Mouse (Mus musculus) limb, embryonic 15.5 days (tissue): ENCODE measurements around the gene Lgmn. TPM values are rescaled to one million over a fixed set of nuclear protein-coding genes. Genes with fewer than 3 reads are reported as not detected.

Experiments
- ATAC-seq: fragments of 200-750 bp; cut with Nextera tagmentation; 2 replicates; pipeline ENCODE4 v1.8.0; 2017; ENCODE audit warnings: low read depth, moderate TSS enrichment; ENCODE audit not compliant: insufficient number of reproducible peaks, low FRiP score, low TSS enrichment
- H3K27ac ChIP-seq: fragments of 300-500 bp; sonication (generic); 2 replicates; pipeline ENCODE4 v1.5.1; 2015; ENCODE audit warnings: moderate library complexity, mild to moderate bottlenecking, inconsistent platforms
- H3K27me3 ChIP-seq: fragments of 300-500 bp; sonication (generic); 2 replicates; pipeline ENCODE4 v1.6.1; 2015; ENCODE audit warnings: inconsistent platforms
- H3K36me3 ChIP-seq: fragments of 300-500 bp; sonication (generic); 2 replicates; pipeline ENCODE4 v1.6.1; 2015; ENCODE audit warnings: inconsistent platforms
- H3K4me1 ChIP-seq: fragments of 300-500 bp; sonication (generic); 2 replicates; pipeline ENCODE4 v1.6.1; 2015; ENCODE audit warnings: inconsistent platforms
- H3K4me2 ChIP-seq: fragments of 300-500 bp; sonication (generic); 2 replicates; pipeline ENCODE4 v1.6.1; 2015; ENCODE audit warnings: mild to moderate bottlenecking, inconsistent platforms
- H3K4me3 ChIP-seq: fragments of 300-500 bp; sonication (generic); 2 replicates; pipeline ENCODE4 v1.5.1; 2015; ENCODE audit warnings: mild to moderate bottlenecking, inconsistent platforms
- H3K9ac ChIP-seq: fragments of 300-500 bp; sonication (generic); 2 replicates; pipeline ENCODE4 v1.6.1; 2015; ENCODE audit warnings: inconsistent platforms
- H3K9me3 ChIP-seq: fragments of 300-500 bp; sonication (generic); 2 replicates; pipeline ENCODE4 v1.6.1; 2016; ENCODE audit warnings: inconsistent platforms
- WGBS: fragments of 180-500 bp; shearing (Covaris S2); methylation state at CpG from one replicate; pipeline ENCODE4 v1.1.7; 2015; 5-methylcytosine and 5-hydroxymethylcytosine counted together
- polyA plus RNA-seq: library from polyadenylated mRNA; unstranded; fragments of >200 nt; fragmentation: Nextera tagmentation; extraction: Ambion mirVana; gene quantifications from 2 replicates; pipeline ENCODE4 v1.2.1, GENCODE M21; 2015

Gene Lgmn
- polyA plus RNA-seq, 1 experiment from 2014 or later: 90.4 TPM

DNA sequence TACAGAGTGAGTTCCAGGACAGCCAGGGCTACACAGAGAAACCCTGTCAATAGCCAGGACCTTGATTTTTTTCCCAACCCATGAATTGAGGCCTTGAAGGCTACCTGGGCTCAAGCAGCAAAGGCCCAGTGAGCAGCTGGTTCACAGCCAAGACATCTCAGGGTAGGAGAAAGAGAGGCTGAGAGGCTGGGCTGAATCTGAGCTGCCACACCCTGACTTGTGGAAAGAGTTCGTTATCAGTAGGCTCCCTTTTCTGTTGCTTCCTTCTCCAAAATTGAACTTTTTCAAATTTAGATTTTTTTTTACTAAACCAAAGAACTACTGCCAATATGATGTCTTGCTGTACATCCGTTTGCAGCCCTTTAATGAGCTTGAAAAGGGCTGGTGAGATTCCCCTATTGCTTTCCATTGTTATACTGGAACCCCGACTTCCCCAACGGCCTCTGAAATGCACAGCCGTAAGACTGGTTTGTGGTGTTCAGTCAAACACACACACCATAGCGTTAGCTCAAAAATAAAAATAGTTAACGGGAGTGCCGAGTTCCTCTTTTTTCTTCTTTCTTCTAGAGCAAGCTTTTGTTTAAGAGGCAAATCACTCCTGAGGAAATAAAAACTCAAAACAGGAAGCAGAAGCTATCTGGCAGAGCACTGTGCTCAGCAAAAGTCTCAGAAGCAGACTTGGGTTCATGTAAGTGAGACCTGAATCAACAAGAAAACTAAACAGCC, 11.7 kb upstream of the Lgmn start:
- Histone ChIP-seq H3K9ac (no peak overlapping the region), H3K27me3 (no peaks in the 10 kb centered on the region), H3K36me3 (no peaks in the 10 kb centered on the region), H3K4me3 (no peak overlapping the region), H3K4me1 (peaks cover 6% of the 10 kb centered on the region; the same call in 1 of the 2 replicates), H3K4me2 (no peak overlapping the region), H3K9me3 (no peaks in the 10 kb centered on the region), H3K27ac (no peak overlapping the region)
- ATAC-seq: no peak
- 66% methylated on average over 8 of the region's 8 CpGs for WGBS

- no peaks in the 10 kb centered on the region for H3K27me3 ChIP-seq
- H3K4me2 ChIP-seq: no peak overlapping the region
- H3K4me3 ChIP-seq: no peak overlapping the region
- no peak for ATAC-seq
- 0 out of 2 replicates have a peak overlapping the region, but pooled peaks have one; percentile 47 for H3K27ac ChIP-seq
- peaks cover 6% of the 10 kb centered on the region; the same call in 1 of the 2 replicates for H3K4me1 ChIP-seq
- H3K9ac ChIP-seq: no peak overlapping the region
- no peaks in the 10 kb centered on the region for H3K9me3 ChIP-seq
- 46% methylated on average over 10 of the region's 10 CpGs for WGBS
- no peaks in the 10 kb centered on the region for H3K36me3 ChIP-seq
Observed at GRCm38 (mm10) chr12:102450437-102450836, 10.8 kb upstream of the Lgmn start.

GRCm38 (mm10) chr12:102445436-102445835, 5.8 kb upstream of the Lgmn start:
- H3K4me2 ChIP-seq: no peak overlapping the region
- 66% methylated on average over 4 of the region's 4 CpGs for whole genome bisulfite sequencing
- no peak for ATAC-seq

DNA sequence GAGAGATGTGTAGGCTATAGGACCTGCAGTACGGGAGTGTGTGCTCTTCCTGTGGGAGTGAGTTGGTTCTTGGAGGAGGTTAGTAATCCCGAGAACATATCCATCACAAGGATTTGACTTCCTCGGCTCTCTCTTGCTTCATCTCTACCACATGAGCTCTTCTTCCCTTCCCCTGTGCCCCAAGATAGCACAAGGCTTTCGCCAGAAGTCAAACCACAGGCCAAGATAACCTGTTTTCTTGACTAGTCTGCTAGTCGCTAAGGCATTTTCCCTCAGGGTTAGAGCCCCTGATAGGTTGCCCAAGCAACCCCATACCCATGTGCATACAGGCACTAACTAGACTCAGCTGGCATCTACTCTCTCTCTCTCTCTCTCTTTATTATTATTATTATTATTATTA, 4.1 kb upstream of the Lgmn start:
- peaks cover 7% of the 10 kb centered on the region for H3K4me1 ChIP-seq
- no peaks in the 10 kb centered on the region for H3K9me3 ChIP-seq
- H3K9ac ChIP-seq: no peak overlapping the region
- H3K36me3 ChIP-seq: no peaks in the 10 kb centered on the region
- no peak overlapping the region for H3K27ac ChIP-seq
- ATAC-seq: no peak
- 78% methylated on average over 5 of the region's 5 CpGs for WGBS
- H3K4me3 ChIP-seq: no peak overlapping the region
- no peak overlapping the region for H3K4me2 ChIP-seq
- no peaks in the 10 kb centered on the region for H3K27me3 ChIP-seq

More at GRCm38 (mm10) chr12:102445436-102445835, 5.8 kb upstream of the Lgmn start:
- Histone ChIP-seq H3K36me3 (no peaks in the 10 kb centered on the region), H3K4me1 (peaks cover 4% of the 10 kb centered on the region; the same call in 1 of the 2 replicates), H3K9ac (no peak overlapping the region), H3K27me3 (no peaks in the 10 kb centered on the region), H3K27ac (no peak overlapping the region), H3K4me3 (no peak overlapping the region), H3K9me3 (no peaks in the 10 kb centered on the region)

DNA sequence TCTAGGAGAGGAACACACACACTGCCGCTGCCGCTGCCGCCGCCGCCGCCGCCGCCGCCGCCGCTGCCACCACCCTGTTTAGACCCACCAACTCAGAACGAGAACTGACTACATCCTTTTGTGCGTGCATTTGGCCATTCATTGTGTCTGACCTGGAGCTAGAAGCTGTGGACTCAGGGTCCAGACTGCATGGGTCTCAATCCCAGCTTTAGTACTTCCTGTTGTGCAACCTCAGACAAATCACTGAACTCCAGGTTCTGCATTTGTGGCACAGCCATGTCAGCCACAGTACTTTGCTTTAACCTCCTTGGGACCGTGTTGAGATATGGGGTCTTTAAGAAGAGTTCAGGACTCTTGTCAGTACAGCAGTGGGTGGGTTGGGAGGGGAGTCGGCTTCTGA, 3.0 kb upstream of the Lgmn start:
- Histone ChIP-seq H3K27ac (no peak overlapping the region), H3K9ac (no peak overlapping the region), H3K27me3 (no peaks in the 10 kb centered on the region), H3K4me3 (no peak overlapping the region), H3K4me2 (no peak overlapping the region), H3K36me3 (no peaks in the 10 kb centered on the region), H3K9me3 (no peaks in the 10 kb centered on the region), H3K4me1 (peaks cover 15% of the 10 kb centered on the region)
- no peak for ATAC-seq
- 85% methylated on average over 15 of the region's 15 CpGs for WGBS

DNA sequence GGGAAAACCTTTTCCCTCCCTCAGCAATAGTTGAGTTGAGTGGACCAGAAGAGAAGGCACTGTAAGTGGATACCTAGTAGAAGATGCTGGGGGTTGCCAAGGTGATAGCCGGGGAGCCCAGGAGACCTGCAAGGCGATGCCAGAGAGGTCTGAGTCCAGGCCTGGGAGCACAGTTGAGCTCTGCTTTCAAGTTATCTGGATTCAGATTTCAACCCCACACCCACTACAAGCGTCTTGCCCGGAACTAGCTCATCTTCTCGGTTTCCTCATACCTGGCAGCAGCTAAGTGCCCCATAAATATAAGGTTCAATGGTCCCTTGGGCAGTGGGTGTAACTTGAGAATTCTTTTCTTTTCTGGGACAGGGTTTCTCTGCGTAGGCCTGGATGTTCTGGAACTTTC, 1.5 kb upstream of the Lgmn start:
- WGBS: 61% methylated on average over 6 of the region's 6 CpGs
- no peak overlapping the region for H3K9ac ChIP-seq
- no peak overlapping the region for H3K27ac ChIP-seq
- H3K4me3 ChIP-seq: no peak overlapping the region
- no peak overlapping the region for H3K4me2 ChIP-seq
- no peaks in the 10 kb centered on the region for H3K36me3 ChIP-seq
- H3K9me3 ChIP-seq: no peaks in the 10 kb centered on the region
- peaks cover 15% of the 10 kb centered on the region for H3K4me1 ChIP-seq
- no peaks in the 10 kb centered on the region for H3K27me3 ChIP-seq
- ATAC-seq: no peak

GRCm38 (mm10) chr12:102440551-102440950, 938 bp upstream of the Lgmn start:
- Histone ChIP-seq H3K4me2 (no peak overlapping the region), H3K4me3 (no peak overlapping the region), H3K36me3 (no peaks in the 10 kb centered on the region), H3K27ac (no peak overlapping the region), H3K27me3 (no peaks in the 10 kb centered on the region), H3K4me1 (peaks cover 15% of the 10 kb centered on the region), H3K9me3 (no peaks in the 10 kb centered on the region), H3K9ac (no peak overlapping the region)
- no peak for ATAC-seq
- WGBS: 84% methylated on average over 7 of the region's 7 CpGs

DNA sequence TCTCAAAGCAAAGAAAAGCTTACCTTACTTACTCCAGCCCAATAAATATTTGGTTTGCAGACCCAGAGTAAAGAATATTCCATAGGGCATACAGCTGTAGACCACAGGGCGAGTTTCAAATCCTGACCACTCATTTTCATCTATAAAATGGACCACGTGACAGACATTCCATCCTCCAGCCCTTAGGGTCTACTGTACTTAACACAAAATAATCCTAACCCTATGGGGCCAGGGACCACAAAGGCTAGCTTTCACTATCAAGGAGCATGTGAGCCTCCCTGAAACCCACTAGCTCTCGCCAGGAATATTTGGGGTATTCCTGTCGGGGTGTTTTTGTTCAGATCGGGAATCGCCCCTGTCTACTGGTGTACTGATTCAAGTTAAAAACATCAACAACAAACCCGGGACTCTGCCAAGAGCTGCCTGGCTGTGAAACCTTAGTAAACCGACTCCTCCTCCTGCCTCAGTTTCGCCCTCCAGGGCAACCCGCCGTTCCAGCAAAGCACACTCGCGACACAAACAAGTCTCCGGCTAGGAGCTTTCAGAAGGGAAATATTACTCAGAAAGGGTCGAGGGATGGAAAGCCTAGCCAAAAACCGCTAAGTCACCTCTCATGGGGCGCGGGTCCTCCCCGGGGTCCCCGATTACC, 506 bp downstream of the Lgmn start:
- peak overlapping the region; percentile 71 for H3K4me3 ChIP-seq
- H3K4me2 ChIP-seq: peak overlapping the region; percentile 66
- under 1% methylated on average over 20 of the region's 20 CpGs for WGBS
- peaks cover 15% of the 10 kb centered on the region for H3K4me1 ChIP-seq
- no peak for ATAC-seq
- peak overlapping the region; percentile 46 for H3K9ac ChIP-seq
- H3K9me3 ChIP-seq: no peaks in the 10 kb centered on the region
- H3K27me3 ChIP-seq: no peaks in the 10 kb centered on the region
- H3K36me3 ChIP-seq: no peaks in the 10 kb centered on the region
- H3K27ac ChIP-seq: peak overlapping the region; percentile 65; the same call in 1 of the 2 replicates

DNA sequence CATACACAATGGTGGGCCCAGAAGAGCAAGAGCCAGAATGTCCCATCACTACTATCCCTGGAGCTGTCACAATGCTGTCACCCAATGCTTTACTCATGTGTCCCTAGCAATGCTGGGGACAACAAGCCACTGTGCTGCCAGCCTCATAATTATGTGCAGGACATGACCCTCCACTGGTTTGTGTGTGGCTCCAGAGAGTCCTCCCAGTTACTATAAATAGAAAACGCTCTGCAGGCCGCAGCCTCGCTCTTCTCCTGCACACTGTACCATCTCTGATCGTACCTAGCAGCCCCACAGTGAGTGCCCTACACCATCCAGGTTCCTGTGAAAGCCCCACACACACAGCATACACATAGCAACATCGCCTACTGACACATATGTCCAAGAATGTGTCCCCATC, 1.7 kb downstream of the Lgmn start:
- Histone ChIP-seq H3K4me1 (peaks cover 15% of the 10 kb centered on the region), H3K36me3 (no peaks in the 10 kb centered on the region), H3K27me3 (no peaks in the 10 kb centered on the region), H3K9me3 (no peaks in the 10 kb centered on the region), H3K9ac (no peak overlapping the region), H3K27ac (no peak overlapping the region), H3K4me3 (peak overlapping the region; percentile 71; the same call in 1 of the 2 replicates), H3K4me2 (no peak overlapping the region)
- no peak for ATAC-seq
- WGBS: 76% methylated on average over 5 of the region's 5 CpGs

DNA sequence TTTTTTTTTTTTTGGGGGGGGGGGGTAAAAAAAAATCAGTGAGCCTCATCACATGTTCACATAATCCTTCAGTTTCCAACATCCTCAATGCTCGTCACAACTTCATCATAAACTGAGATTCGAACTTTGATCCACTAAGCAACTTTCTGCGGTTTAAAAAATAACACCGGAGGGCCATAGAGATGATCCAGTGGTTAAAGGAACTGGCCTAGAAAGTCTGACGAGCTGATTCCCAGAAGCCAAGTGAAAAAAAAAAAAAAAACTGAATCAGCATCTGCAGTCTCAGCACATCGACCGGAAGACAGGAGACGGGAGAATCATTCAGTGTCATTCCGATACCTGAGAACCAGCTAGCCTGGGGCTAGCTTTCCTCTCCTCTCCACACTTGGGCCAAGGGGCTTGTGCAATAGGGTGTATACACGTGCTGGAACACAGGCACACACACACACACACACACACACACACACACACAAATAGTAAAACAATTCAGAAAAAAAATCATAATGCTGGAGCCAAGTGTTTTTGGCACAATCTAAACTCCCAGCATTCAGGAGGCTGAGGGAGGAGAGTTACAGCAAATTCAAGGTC, 2.6 kb downstream of the Lgmn start:
- Histone ChIP-seq H3K9me3 (no peaks in the 10 kb centered on the region), H3K27ac (no peak overlapping the region), H3K9ac (no peak overlapping the region), H3K4me2 (no peak overlapping the region), H3K36me3 (no peaks in the 10 kb centered on the region), H3K4me1 (peaks cover 19% of the 10 kb centered on the region), H3K27me3 (no peaks in the 10 kb centered on the region), H3K4me3 (no peak overlapping the region)
- WGBS: 64% methylated on average over 10 of the region's 10 CpGs
- ATAC-seq: no peak

GRCm38 (mm10) chr12:102434107-102434506, 5.5 kb downstream of the Lgmn start:
- H3K4me3 ChIP-seq: no peak overlapping the region
- no peak for ATAC-seq
- H3K9ac ChIP-seq: no peak overlapping the region
- peaks cover 19% of the 10 kb centered on the region for H3K4me1 ChIP-seq
- H3K27me3 ChIP-seq: no peaks in the 10 kb centered on the region
- no peaks in the 10 kb centered on the region for H3K36me3 ChIP-seq
- H3K4me2 ChIP-seq: no peak overlapping the region
- 81% methylated on average over 4 of the region's 4 CpGs for WGBS
- no peaks in the 10 kb centered on the region for H3K9me3 ChIP-seq
- no peak overlapping the region for H3K27ac ChIP-seq

DNA sequence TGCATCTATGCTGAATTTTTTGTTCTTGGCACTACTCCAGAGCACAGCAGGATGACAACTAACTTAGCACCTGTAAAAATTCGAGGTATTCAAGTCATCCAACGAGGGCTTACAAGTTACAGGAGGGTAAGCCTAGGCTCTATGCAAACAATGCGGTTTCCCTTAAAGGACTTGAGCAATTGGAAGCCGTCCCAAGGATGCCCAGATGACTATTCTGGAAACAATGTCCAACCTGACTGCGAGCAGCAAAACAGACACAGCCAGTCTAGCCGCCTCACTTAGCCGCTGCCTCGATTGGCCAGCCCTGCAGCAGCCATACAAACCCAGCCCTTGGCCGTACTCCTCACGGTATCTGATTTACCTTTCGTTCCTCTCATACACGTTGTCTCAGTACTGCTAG, 7.4 kb downstream of the Lgmn start:
- H3K9me3 ChIP-seq: no peaks in the 10 kb centered on the region
- no peaks in the 10 kb centered on the region for H3K27me3 ChIP-seq
- no peak overlapping the region for H3K4me2 ChIP-seq
- WGBS: 57% methylated on average over 12 of the region's 12 CpGs
- H3K9ac ChIP-seq: no peak overlapping the region
- no peak overlapping the region for H3K4me3 ChIP-seq
- H3K36me3 ChIP-seq: no peaks in the 10 kb centered on the region
- H3K4me1 ChIP-seq: peaks cover 7% of the 10 kb centered on the region; the same call in 1 of the 2 replicates
- no peak overlapping the region for H3K27ac ChIP-seq
- ATAC-seq: no peak
